Mouse (Mus musculus): ENCODE data around the gene Tnf. TPM values are rescaled to one million over a fixed set of nuclear protein-coding genes. Genes with fewer than 3 reads are reported as not detected.

Gene Tnf
- total and polyA plus RNA-seq, 2 experiments from 2014 or later: 0.12 to 0.53 TPM

DNA sequence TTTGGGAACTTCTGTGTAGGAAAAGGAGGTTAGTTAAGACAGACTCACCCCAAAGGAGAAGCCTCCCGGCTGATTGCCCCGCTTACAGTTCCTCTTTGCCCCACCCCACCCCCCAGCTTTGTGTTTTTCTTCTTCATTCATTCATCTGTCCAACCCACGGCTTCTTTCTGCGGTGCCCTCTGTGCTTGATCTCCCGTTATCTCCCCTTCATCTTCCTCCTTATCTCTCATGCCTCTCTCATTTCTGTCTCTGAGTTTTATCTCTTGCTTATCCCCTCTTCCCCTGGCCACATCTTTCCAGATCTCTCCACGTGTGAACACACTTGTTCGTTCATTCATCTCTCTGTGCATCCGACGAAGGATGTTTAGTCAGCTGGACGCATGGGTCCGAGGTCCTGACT, 679 bp downstream of the Tnf start:
- no peaks in the 10 kb centered on the region for H3K36me3 ChIP-seq (replicated peaks; ENCODE audit: control insufficient read depth, insufficient read depth, low read length)
- TF ChIP-seq CTCF (IDR thresholded peaks at IDR 0.05; ENCODE audit: low read depth) (no peak), EP300 (IDR thresholded peaks at IDR 0.05; ENCODE audit: low read depth) (no peak)
- no peaks in the 10 kb centered on the region for H3K9me3 ChIP-seq (replicated peaks; ENCODE audit: control insufficient read depth, low read length)
- no peak overlapping the region for H3K9ac ChIP-seq (replicated peaks; ENCODE audit: low read depth, low read length)
- peaks cover 2% of the 10 kb centered on the region; the same call in 1 of the 2 replicates for H3K4me1 ChIP-seq (ENCODE audit: control insufficient read depth, insufficient read depth)
- DNase-seq (ENCODE audit: low spot score) (no peak), ATAC-seq (ENCODE audit: insufficient read depth, low read depth) (no peak)
- WGBS: 45% methylated on average over 11 of the region's 11 CpGs
- H3K4me3 ChIP-seq (ENCODE audit: low read depth, low read length): peak overlapping the region; percentile 2; the same call in 1 of the 2 replicates
- peaks cover 64% of the 10 kb centered on the region for H3K27me3 ChIP-seq (ENCODE audit: control insufficient read depth, insufficient read depth, low read length)
- peak overlapping the region; percentile 23 for H3K4me2 ChIP-seq (ENCODE audit: low read depth, low read length)
- H3K27ac ChIP-seq (ENCODE audit: low read depth): no peak overlapping the region

DNA sequence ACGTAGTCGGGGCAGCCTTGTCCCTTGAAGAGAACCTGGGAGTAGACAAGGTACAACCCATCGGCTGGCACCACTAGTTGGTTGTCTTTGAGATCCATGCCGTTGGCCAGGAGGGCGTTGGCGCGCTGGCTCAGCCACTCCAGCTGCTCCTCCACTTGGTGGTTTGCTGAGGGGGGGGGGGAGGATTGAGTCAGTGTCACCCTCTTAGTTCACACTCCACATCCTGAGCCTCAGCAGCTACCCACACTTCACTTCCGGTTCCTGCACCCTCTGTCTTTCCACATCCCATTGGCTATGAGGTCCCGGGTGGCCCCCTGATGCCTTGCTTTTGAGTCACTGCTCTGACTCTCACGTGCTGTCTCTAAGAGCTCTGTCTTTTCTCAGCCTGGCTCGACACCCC, 1.4 kb downstream of the Tnf start:
- ATAC-seq (ENCODE audit: insufficient read depth, low read depth) (no peak), DNase-seq (ENCODE audit: low spot score) (no peak)
- Histone ChIP-seq H3K36me3 (replicated peaks; ENCODE audit: control insufficient read depth, insufficient read depth, low read length) (no peaks in the 10 kb centered on the region), H3K27ac (ENCODE audit: low read depth) (no peak overlapping the region; the same call in 1 of the 2 replicates), H3K4me2 (ENCODE audit: low read depth, low read length) (peak overlapping the region; percentile 23; the same call in 1 of the 2 replicates), H3K9me3 (replicated peaks; ENCODE audit: control insufficient read depth, low read length) (no peaks in the 10 kb centered on the region), H3K4me1 (ENCODE audit: control insufficient read depth, insufficient read depth) (peaks cover 5% of the 10 kb centered on the region), H3K27me3 (ENCODE audit: control insufficient read depth, insufficient read depth, low read length) (peaks cover 71% of the 10 kb centered on the region), H3K4me3 (ENCODE audit: low read depth, low read length) (no peak overlapping the region), H3K9ac (replicated peaks; ENCODE audit: low read depth, low read length) (no peak overlapping the region)
- WGBS: 65% methylated on average over 11 of the region's 11 CpGs
- TF ChIP-seq CTCF (IDR thresholded peaks at IDR 0.05; ENCODE audit: low read depth) (no peak), EP300 (IDR thresholded peaks at IDR 0.05; ENCODE audit: low read depth) (no peak)

DNA sequence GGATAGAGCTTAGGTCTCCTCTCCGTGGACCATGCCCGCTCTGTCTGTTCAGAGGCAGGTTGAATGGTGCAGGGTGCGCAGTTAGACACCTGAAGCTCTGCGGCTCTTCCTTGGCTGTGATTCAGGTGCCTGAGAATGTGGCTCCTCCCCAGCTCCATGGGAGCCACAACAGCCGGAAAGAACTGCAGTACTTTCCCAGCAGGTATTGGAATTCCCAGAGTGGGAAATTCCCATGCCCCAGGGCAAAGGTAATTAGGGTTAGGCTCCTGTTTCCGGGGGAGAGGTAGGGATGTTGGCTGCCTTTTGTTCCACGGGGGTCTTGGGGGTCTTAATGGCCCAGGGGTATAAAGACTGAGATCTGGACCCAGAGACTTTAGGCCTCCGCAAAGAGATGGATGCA, 2.9 kb downstream of the Tnf start:
- peaks cover 74% of the 10 kb centered on the region for H3K27me3 ChIP-seq (ENCODE audit: control insufficient read depth, insufficient read depth, low read length)
- no peak overlapping the region for H3K4me2 ChIP-seq (ENCODE audit: low read depth, low read length)
- 39% methylated on average over 8 of the region's 8 CpGs for WGBS
- TF ChIP-seq EP300 (IDR thresholded peaks at IDR 0.05; ENCODE audit: low read depth) (no peak), CTCF (IDR thresholded peaks at IDR 0.05; ENCODE audit: low read depth) (no peak)
- H3K9me3 ChIP-seq (replicated peaks; ENCODE audit: control insufficient read depth, low read length): no peaks in the 10 kb centered on the region
- H3K9ac ChIP-seq (replicated peaks; ENCODE audit: low read depth, low read length): no peak overlapping the region
- H3K27ac ChIP-seq (ENCODE audit: low read depth): no peak overlapping the region
- no peaks in the 10 kb centered on the region for H3K36me3 ChIP-seq (replicated peaks; ENCODE audit: control insufficient read depth, insufficient read depth, low read length)
- ATAC-seq (ENCODE audit: insufficient read depth, low read depth): no peak
- H3K4me1 ChIP-seq (ENCODE audit: control insufficient read depth, insufficient read depth): peaks cover 5% of the 10 kb centered on the region
- H3K4me3 ChIP-seq (ENCODE audit: low read depth, low read length): no peak overlapping the region
- DNase-seq (ENCODE audit: low spot score): no peak

DNA sequence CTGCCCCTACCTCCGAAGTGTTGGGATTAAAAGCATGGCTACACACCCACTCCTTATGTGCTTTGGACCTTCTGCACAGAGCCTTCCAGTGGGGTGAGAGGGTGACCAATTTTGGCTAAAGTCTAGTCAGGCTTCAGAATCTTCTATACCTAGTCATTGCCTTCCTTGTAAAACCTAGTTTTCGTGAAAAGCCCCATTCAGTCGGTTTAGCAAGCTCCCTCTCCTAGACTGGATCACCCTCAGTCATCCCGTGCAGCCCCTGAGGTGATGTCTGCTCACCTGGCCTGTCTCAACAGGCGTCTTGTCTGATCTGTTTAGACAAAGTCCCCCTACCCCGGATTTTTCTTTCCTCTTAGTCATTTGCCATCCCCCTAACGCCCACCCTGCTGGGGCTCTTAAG, 3.8 kb downstream of the Tnf start:
- H3K36me3 ChIP-seq (replicated peaks; ENCODE audit: control insufficient read depth, insufficient read depth, low read length): no peaks in the 10 kb centered on the region
- H3K4me1 ChIP-seq (ENCODE audit: control insufficient read depth, insufficient read depth): peaks cover 5% of the 10 kb centered on the region
- H3K27ac ChIP-seq (ENCODE audit: low read depth): no peak overlapping the region
- peaks cover 75% of the 10 kb centered on the region for H3K27me3 ChIP-seq (ENCODE audit: control insufficient read depth, insufficient read depth, low read length)
- WGBS: 65% methylated on average over 7 of the region's 7 CpGs
- no peak overlapping the region for H3K4me3 ChIP-seq (ENCODE audit: low read depth, low read length)
- H3K9ac ChIP-seq (replicated peaks; ENCODE audit: low read depth, low read length): no peak overlapping the region
- H3K4me2 ChIP-seq (ENCODE audit: low read depth, low read length): no peak overlapping the region
- ATAC-seq (ENCODE audit: insufficient read depth, low read depth) (no peak), DNase-seq (ENCODE audit: low spot score) (no peak)
- TF ChIP-seq CTCF (IDR thresholded peaks at IDR 0.05; ENCODE audit: low read depth): no peak
- TF ChIP-seq EP300 (IDR thresholded peaks at IDR 0.05; ENCODE audit: low read depth): no peak
- no peaks in the 10 kb centered on the region for H3K9me3 ChIP-seq (replicated peaks; ENCODE audit: control insufficient read depth, low read length)

DNA sequence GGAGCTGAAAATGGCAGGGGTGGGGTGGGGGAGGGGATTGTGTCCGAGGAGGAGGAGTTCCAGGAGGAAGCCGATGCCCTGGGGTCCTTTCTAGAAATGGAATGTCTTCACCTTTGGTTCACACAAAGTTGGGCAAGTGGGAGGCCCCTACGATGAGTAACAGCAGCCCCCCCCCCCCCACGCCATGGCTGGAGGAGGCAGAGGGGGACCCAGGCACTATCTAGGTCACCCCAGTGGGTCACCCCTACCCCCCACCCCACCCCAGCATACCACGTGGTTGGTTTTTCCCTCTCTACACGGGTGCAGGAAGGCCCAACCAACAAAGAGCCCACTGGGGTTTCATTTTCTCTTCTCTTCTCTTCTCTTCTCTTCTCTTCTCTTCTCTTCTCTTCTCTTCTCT, 4.7 kb downstream of the Tnf start:
- WGBS: 32% methylated on average over 6 of the region's 6 CpGs
- TF ChIP-seq CTCF (IDR thresholded peaks at IDR 0.05; ENCODE audit: low read depth) (no peak), EP300 (IDR thresholded peaks at IDR 0.05; ENCODE audit: low read depth) (no peak)
- H3K27me3 ChIP-seq (ENCODE audit: control insufficient read depth, insufficient read depth, low read length): peaks cover 67% of the 10 kb centered on the region

DNA sequence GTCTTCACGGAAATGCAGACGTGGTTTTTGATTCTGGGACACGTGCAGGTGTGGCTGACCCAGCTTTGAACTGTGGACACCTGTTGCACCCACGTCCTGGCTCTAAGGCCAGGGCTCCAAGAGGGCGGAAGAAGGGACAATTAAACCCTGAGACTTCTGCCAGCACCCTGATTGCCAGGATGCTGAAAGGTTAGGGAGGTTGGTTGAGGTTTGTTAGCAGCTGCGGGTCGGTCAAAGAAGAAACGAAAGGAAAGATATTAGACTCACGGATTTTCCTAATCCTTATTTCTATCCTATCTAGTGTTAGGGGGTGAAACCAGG, 5.5 kb downstream of the Tnf start:
- H3K36me3 ChIP-seq (replicated peaks; ENCODE audit: control insufficient read depth, insufficient read depth, low read length): no peaks in the 10 kb centered on the region
- peak overlapping the region; percentile 47 for H3K4me3 ChIP-seq (ENCODE audit: low read depth, low read length)
- peak overlapping the region; percentile 66 for H3K4me2 ChIP-seq (ENCODE audit: low read depth, low read length)
- no peak for TF ChIP-seq EP300 (IDR thresholded peaks at IDR 0.05; ENCODE audit: low read depth)
- TF ChIP-seq CTCF (IDR thresholded peaks at IDR 0.05; ENCODE audit: low read depth): no peak
- 30% methylated on average over 9 of the region's 9 CpGs for WGBS
- peaks cover 64% of the 10 kb centered on the region for H3K27me3 ChIP-seq (ENCODE audit: control insufficient read depth, insufficient read depth, low read length)
- no peak for ATAC-seq (ENCODE audit: insufficient read depth, low read depth)
- H3K9me3 ChIP-seq (replicated peaks; ENCODE audit: control insufficient read depth, low read length): no peaks in the 10 kb centered on the region
- peaks cover 5% of the 10 kb centered on the region for H3K4me1 ChIP-seq (ENCODE audit: control insufficient read depth, insufficient read depth)
- DNase-seq (ENCODE audit: low spot score): no peak
- peak overlapping the region; percentile 30; the same call in 1 of the 2 replicates for H3K9ac ChIP-seq (replicated peaks; ENCODE audit: low read depth, low read length)
- no peak overlapping the region for H3K27ac ChIP-seq (ENCODE audit: low read depth)

More for the DNA sequence above, 4.7 kb downstream of the Tnf start:
- peaks cover 5% of the 10 kb centered on the region for H3K4me1 ChIP-seq (ENCODE audit: control insufficient read depth, insufficient read depth)
- DNase-seq (ENCODE audit: low spot score) (no peak), ATAC-seq (ENCODE audit: insufficient read depth, low read depth) (no peak)
- no peak overlapping the region for H3K4me3 ChIP-seq (ENCODE audit: low read depth, low read length)
- no peak overlapping the region for H3K9ac ChIP-seq (replicated peaks; ENCODE audit: low read depth, low read length)
- no peaks in the 10 kb centered on the region for H3K36me3 ChIP-seq (replicated peaks; ENCODE audit: control insufficient read depth, insufficient read depth, low read length)
- no peaks in the 10 kb centered on the region for H3K9me3 ChIP-seq (replicated peaks; ENCODE audit: control insufficient read depth, low read length)
- no peak overlapping the region; the same call in 1 of the 2 replicates for H3K4me2 ChIP-seq (ENCODE audit: low read depth, low read length)
- no peak overlapping the region for H3K27ac ChIP-seq (ENCODE audit: low read depth)

Data from heart, postnatal 0 days (tissue).